Mouse (Mus musculus) bone marrow macrophage, adult 2 months (primary cell): ENCODE measurements around the gene Arhgef17.

Source experiments
- CTCF ChIP-seq: IDR thresholded peaks from 2 replicates; pipeline ENCODE4 v1.5.1; 2012; ENCODE audit warnings: low read depth, mild to moderate bottlenecking, low read length, moderate library complexity
- POLR2A ChIP-seq: IDR thresholded peaks from 2 replicates; pipeline ENCODE4 v1.6.1; 2012; ENCODE audit warnings: mild to moderate bottlenecking, low read depth, low read length, borderline replicate concordance

GRCm38 (mm10) chr7:100871355-100871754, 60.6 kb downstream of the Arhgef17 start:
- TF ChIP-seq CTCF = no peak
- no peak for TF ChIP-seq POLR2A
